Mouse (Mus musculus): ENCODE measurements around the gene Camsap3. TPM values are rescaled to one million over a fixed set of nuclear protein-coding genes. Genes with fewer than 3 reads are reported as not detected.

Gene Camsap3
- polyA plus RNA-seq, 1 experiment, result 0.05 TPM

GRCm38 (mm10) chr8:3648268-3648667 lies 61.2 kb downstream of the Camsap3 start:
- H3K4me3 ChIP-seq, result no peak overlapping the region
- no peaks in the 10 kb centered on the region for H3K79me2 ChIP-seq (ENCODE audit: control insufficient read depth, insufficient read depth)
- H3K27me3 ChIP-seq (ENCODE audit: control insufficient read depth, insufficient read depth, insufficient read length), result no peaks in the 10 kb centered on the region
- no peaks in the 10 kb centered on the region for H3K36me3 ChIP-seq (ENCODE audit: control insufficient read depth, insufficient read depth)
- TF ChIP-seq MYOG (IDR thresholded peaks at IDR 0.05; ENCODE audit: control insufficient read depth in 1 of 3, insufficient read depth in 1 of 3, insufficient read length in 2 of 3, low read depth in 2 of 3), result no peak
- no peak for TF ChIP-seq CEBPB (IDR thresholded peaks at IDR 0.05; ENCODE audit: insufficient read depth, poor library complexity, severe bottlenecking)
- no peak for TF ChIP-seq MAX (IDR thresholded peaks at IDR 0.05; ENCODE audit: low read depth)
- TF ChIP-seq POLR2A (IDR thresholded peaks at IDR 0.05; ENCODE audit: insufficient read length, low read depth), result no peak
- no peak for TF ChIP-seq E2F4 (IDR thresholded peaks at IDR 0.05; ENCODE audit: insufficient read depth)
- no peak for TF ChIP-seq TCF3 (IDR thresholded peaks at IDR 0.05; ENCODE audit: insufficient read length, low read depth)
- TF ChIP-seq SRF (IDR thresholded peaks at IDR 0.05; ENCODE audit: control insufficient read depth, insufficient read length, low read depth), result no peak
- H3K4me2 ChIP-seq (ENCODE audit: low read depth), result no peak overlapping the region
- no peak overlapping the region for H3ac ChIP-seq (ENCODE audit: control insufficient read depth, insufficient read length)

GRCm38 (mm10) chr8:3648990-3649389 lies 61.9 kb downstream of the Camsap3 start:
- TF ChIP-seq E2F4 (IDR thresholded peaks at IDR 0.05; ENCODE audit: insufficient read depth) (no peak), TCF3 (IDR thresholded peaks at IDR 0.05; ENCODE audit: insufficient read length, low read depth) (no peak), POLR2AphosphoS2 (IDR thresholded peaks at IDR 0.05; ENCODE audit: insufficient read length, low read depth) (no peak), MYOG (IDR thresholded peaks at IDR 0.05; ENCODE audit: control insufficient read depth in 1 of 3, insufficient read depth in 1 of 3, insufficient read length in 2 of 3, low read depth in 2 of 3) (no peak), POLR2A (IDR thresholded peaks at IDR 0.05; ENCODE audit: insufficient read length, low read depth) (no peak), CEBPB (IDR thresholded peaks at IDR 0.05; ENCODE audit: insufficient read depth, poor library complexity, severe bottlenecking) (no peak), SRF (IDR thresholded peaks at IDR 0.05; ENCODE audit: control insufficient read depth, insufficient read length, low read depth) (no peak), USF1 (IDR thresholded peaks at IDR 0.05; ENCODE audit: low read depth) (no peak), TCF12 (IDR thresholded peaks at IDR 0.05; ENCODE audit: insufficient read depth, poor library complexity, severe bottlenecking) (no peak), MYOD1 (IDR thresholded peaks at IDR 0.05; ENCODE audit: control insufficient read depth in 1 of 3, insufficient read length in 2 of 3, low read depth in 2 of 3) (no peak), REST (IDR thresholded peaks at IDR 0.05; ENCODE audit: insufficient read depth, insufficient read length) (no peak), MAX (IDR thresholded peaks at IDR 0.05; ENCODE audit: low read depth) (no peak)
- no peaks in the 10 kb centered on the region for H3K36me3 ChIP-seq (ENCODE audit: control insufficient read depth, insufficient read depth)
- no peaks in the 10 kb centered on the region for H3K27me3 ChIP-seq (ENCODE audit: control insufficient read depth, insufficient read depth, insufficient read length)
- no peaks in the 10 kb centered on the region for H3K79me2 ChIP-seq (ENCODE audit: control insufficient read depth, insufficient read depth)
- H3K4me2 ChIP-seq (ENCODE audit: low read depth), result no peak overlapping the region
- H3ac ChIP-seq (ENCODE audit: control insufficient read depth, insufficient read length), result no peak overlapping the region
- no peak overlapping the region for H3K4me3 ChIP-seq

- no peak for TF ChIP-seq POLR2A (IDR thresholded peaks at IDR 0.05; ENCODE audit: insufficient read length, low read depth)
- TF ChIP-seq MYOD1 (IDR thresholded peaks at IDR 0.05; ENCODE audit: control insufficient read depth in 1 of 3, insufficient read length in 2 of 3, low read depth in 2 of 3), result no peak
- no peak for TF ChIP-seq E2F4 (IDR thresholded peaks at IDR 0.05; ENCODE audit: insufficient read depth)
- TF ChIP-seq MYOG (IDR thresholded peaks at IDR 0.05; ENCODE audit: control insufficient read depth in 1 of 3, insufficient read depth in 1 of 3, insufficient read length in 2 of 3, low read depth in 2 of 3), result no peak
- no peak for TF ChIP-seq TCF12 (IDR thresholded peaks at IDR 0.05; ENCODE audit: insufficient read depth, poor library complexity, severe bottlenecking)
- Histone ChIP-seq H3K79me2 (ENCODE audit: control insufficient read depth, insufficient read depth) (no peaks in the 10 kb centered on the region), H3K27me3 (ENCODE audit: control insufficient read depth, insufficient read depth, insufficient read length) (peaks cover 9% of the 10 kb centered on the region), H3K36me3 (ENCODE audit: control insufficient read depth, insufficient read depth) (no peaks in the 10 kb centered on the region), H3ac (ENCODE audit: control insufficient read depth, insufficient read length) (no peak overlapping the region), H3K4me2 (ENCODE audit: low read depth) (no peak overlapping the region), H3K4me3 (no peak overlapping the region)
Observed at GRCm38 (mm10) chr8:3652845-3653244, 65.8 kb downstream of the Camsap3 start.

- no peaks in the 10 kb centered on the region for H3K36me3 ChIP-seq (ENCODE audit: control insufficient read depth, insufficient read depth)
- TF ChIP-seq SRF (IDR thresholded peaks at IDR 0.05; ENCODE audit: control insufficient read depth, insufficient read length, low read depth), result no peak
- TF ChIP-seq MYOG (IDR thresholded peaks at IDR 0.05; ENCODE audit: control insufficient read depth in 1 of 3, insufficient read depth in 1 of 3, insufficient read length in 2 of 3, low read depth in 2 of 3), result no peak
- no peak for TF ChIP-seq MAX (IDR thresholded peaks at IDR 0.05; ENCODE audit: low read depth)
- TF ChIP-seq TCF12 (IDR thresholded peaks at IDR 0.05; ENCODE audit: insufficient read depth, poor library complexity, severe bottlenecking), result no peak
- TF ChIP-seq E2F4 (IDR thresholded peaks at IDR 0.05; ENCODE audit: insufficient read depth), result no peak
- no peak for TF ChIP-seq POLR2A (IDR thresholded peaks at IDR 0.05; ENCODE audit: insufficient read length, low read depth)
- no peak for TF ChIP-seq MYOD1 (IDR thresholded peaks at IDR 0.05; ENCODE audit: control insufficient read depth in 1 of 3, insufficient read length in 2 of 3, low read depth in 2 of 3)
- no peak for TF ChIP-seq REST (IDR thresholded peaks at IDR 0.05; ENCODE audit: insufficient read depth, insufficient read length)
- no peak for TF ChIP-seq POLR2AphosphoS2 (IDR thresholded peaks at IDR 0.05; ENCODE audit: insufficient read length, low read depth)
- TF ChIP-seq TCF3 (IDR thresholded peaks at IDR 0.05; ENCODE audit: insufficient read length, low read depth), result no peak
- no peak for TF ChIP-seq USF1 (IDR thresholded peaks at IDR 0.05; ENCODE audit: low read depth)
- TF ChIP-seq CEBPB (IDR thresholded peaks at IDR 0.05; ENCODE audit: insufficient read depth, poor library complexity, severe bottlenecking), result no peak
Observed at GRCm38 (mm10) chr8:3654726-3655508, 67.8 kb downstream of the Camsap3 start.

More at GRCm38 (mm10) chr8:3654726-3655508, 67.8 kb downstream of the Camsap3 start:
- H3K79me2 ChIP-seq (ENCODE audit: control insufficient read depth, insufficient read depth), result no peaks in the 10 kb centered on the region
- H3K4me2 ChIP-seq (ENCODE audit: low read depth), result no peak overlapping the region
- peaks cover 12% of the 10 kb centered on the region for H3K27me3 ChIP-seq (ENCODE audit: control insufficient read depth, insufficient read depth, insufficient read length)
- H3ac ChIP-seq (ENCODE audit: control insufficient read depth, insufficient read length), result no peak overlapping the region
- no peak overlapping the region for H3K4me3 ChIP-seq

Data from myocyte (in vitro differentiated cells).